Mouse (Mus musculus) hindbrain, embryonic 14.5 days (tissue): ENCODE results near the gene Hist2h2bb. TPM values are rescaled to one million over a fixed set of nuclear protein-coding genes. Genes with fewer than 3 reads are reported as not detected.

Experiments
- ATAC-seq: fragments of 200-750 bp; cut with Nextera tagmentation; 2 replicates; pipeline ENCODE4 v1.8.0; 2017; ENCODE audit warnings: moderate number of reproducible peaks, mild to moderate bottlenecking, moderate TSS enrichment, moderate library complexity; ENCODE audit not compliant: low FRiP score
- DNase-seq: peaks from one replicate; pipeline ENCODE4 v3.0.0-alpha.2; 2015; ENCODE audit warnings: low spot score
- H3K27ac ChIP-seq: fragments of 300-500 bp; sonication (generic); 2 replicates; pipeline ENCODE4 v1.5.1; 2014; ENCODE audit warnings: mild to moderate bottlenecking, moderate library complexity
- H3K27me3 ChIP-seq: fragments of 300-500 bp; sonication (generic); 2 replicates; pipeline ENCODE4 v1.6.1; 2014; ENCODE audit warnings: mild to moderate bottlenecking, low read length, mixed read lengths; ENCODE audit not compliant: control insufficient read depth, insufficient read depth
- H3K36me3 ChIP-seq: fragments of 300-500 bp; sonication (generic); replicated peaks from 2 replicates; pipeline ENCODE4 v1.6.1; 2014; ENCODE audit not compliant: control insufficient read depth, insufficient read depth
- H3K4me1 ChIP-seq: fragments of 300-500 bp; sonication (generic); replicated peaks from 2 replicates; pipeline ENCODE4 v1.6.1; 2014; ENCODE audit warnings: antibody characterized with exemption, low read length, mixed read lengths; ENCODE audit not compliant: control insufficient read depth, insufficient read depth
- H3K4me2 ChIP-seq: fragments of 300-500 bp; sonication (generic); replicated peaks from 2 replicates; pipeline ENCODE4 v1.6.1; 2014; ENCODE audit warnings: mild to moderate bottlenecking, moderate library complexity
- H3K4me3 ChIP-seq: fragments of 300-500 bp; sonication (generic); replicated peaks from 2 replicates; pipeline ENCODE4 v1.5.1; 2014; ENCODE audit warnings: mild to moderate bottlenecking, low read length
- H3K9ac ChIP-seq: fragments of 300-500 bp; sonication (generic); 2 replicates; pipeline ENCODE4 v1.6.1; 2014
- H3K9me3 ChIP-seq: fragments of 300-500 bp; sonication (generic); 2 replicates; pipeline ENCODE4 v1.6.1; 2016; ENCODE audit warnings: low read length; ENCODE audit not compliant: control insufficient read depth
- WGBS: fragments of 180-500 bp; shearing (Covaris S2); extraction: QIAGEN DNeasy Blood & Tissue Kit; methylation state at CpG from one replicate; pipeline ENCODE4 v1.1.7; 2014; 5-methylcytosine and 5-hydroxymethylcytosine counted together
- microRNA-seq: library from miRNA; unstranded; fragments of <30 nt; microRNA quantifications from one replicate; pipeline ENCODE4, GENCODE M21; 2016
- polyA plus RNA-seq: library from polyadenylated mRNA; unstranded; fragments of >200 nt; fragmentation: Nextera tagmentation; extraction: Ambion mirVana; gene quantifications from 2 replicates; pipeline ENCODE4 v1.2.1, GENCODE M21; 2014

Hist2h2bb gene
- polyA plus RNA-seq, 1 experiment from 2014 or later, result 4.1 TPM

DNA sequence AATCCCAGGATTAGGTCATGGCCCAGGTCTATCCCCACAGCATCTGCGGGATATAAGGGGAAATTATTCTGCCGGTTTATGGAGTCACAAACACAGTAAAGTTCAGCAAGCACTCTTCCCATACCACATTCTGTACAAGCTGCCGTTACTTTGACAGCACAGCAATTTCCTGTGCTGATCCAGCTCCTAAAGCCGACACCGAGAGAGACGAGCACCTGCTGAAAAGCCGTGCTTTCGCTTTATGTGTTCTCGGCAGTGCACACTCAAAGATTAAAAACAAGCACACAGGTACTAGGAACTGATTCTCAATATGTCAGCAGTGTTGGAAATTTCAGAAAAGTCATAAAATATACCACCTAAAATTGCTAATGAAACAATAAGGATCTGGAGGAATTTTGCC lies 37.0 kb downstream of the Hist2h2bb start:
- ATAC-seq (no peak), DNase-seq (no peak)
- Histone ChIP-seq H3K4me2 (no peak overlapping the region), H3K4me3 (no peak overlapping the region), H3K9ac (no peak overlapping the region), H3K9me3 (no peaks in the 10 kb centered on the region), H3K36me3 (no peaks in the 10 kb centered on the region), H3K27ac (no peak overlapping the region), H3K4me1 (no peaks in the 10 kb centered on the region), H3K27me3 (no peaks in the 10 kb centered on the region)
- 84% methylated on average over 9 of the region's 9 CpGs for WGBS

DNA sequence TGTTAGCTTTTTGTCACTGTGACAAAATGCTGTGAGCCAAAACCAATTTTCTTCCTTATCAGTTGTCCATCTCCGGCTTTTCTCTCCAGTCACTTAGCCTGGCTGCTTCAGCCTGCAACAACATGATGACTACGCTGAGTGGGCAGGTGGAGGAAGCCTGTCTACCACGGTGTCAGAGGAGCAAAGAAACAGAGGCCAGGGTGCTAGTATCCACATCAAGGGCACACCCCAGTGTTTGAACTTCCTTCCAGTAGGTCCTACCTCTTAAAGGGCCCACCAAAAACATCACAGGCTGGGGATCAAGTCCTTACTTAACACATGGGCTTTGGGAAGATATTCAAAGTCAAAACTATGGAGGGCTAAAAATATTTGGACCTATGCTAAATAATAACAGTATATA lies 39.9 kb downstream of the Hist2h2bb start:
- H3K4me1 ChIP-seq, result no peaks in the 10 kb centered on the region
- no peaks in the 10 kb centered on the region for H3K27me3 ChIP-seq
- no peak overlapping the region for H3K4me2 ChIP-seq
- ATAC-seq (no peak), DNase-seq (no peak)
- H3K4me3 ChIP-seq, result no peak overlapping the region
- WGBS, result 75% methylated on average over 3 of the region's 3 CpGs
- H3K36me3 ChIP-seq, result no peaks in the 10 kb centered on the region
- no peak overlapping the region for H3K9ac ChIP-seq
- no peak overlapping the region for H3K27ac ChIP-seq
- no peaks in the 10 kb centered on the region for H3K9me3 ChIP-seq

DNA sequence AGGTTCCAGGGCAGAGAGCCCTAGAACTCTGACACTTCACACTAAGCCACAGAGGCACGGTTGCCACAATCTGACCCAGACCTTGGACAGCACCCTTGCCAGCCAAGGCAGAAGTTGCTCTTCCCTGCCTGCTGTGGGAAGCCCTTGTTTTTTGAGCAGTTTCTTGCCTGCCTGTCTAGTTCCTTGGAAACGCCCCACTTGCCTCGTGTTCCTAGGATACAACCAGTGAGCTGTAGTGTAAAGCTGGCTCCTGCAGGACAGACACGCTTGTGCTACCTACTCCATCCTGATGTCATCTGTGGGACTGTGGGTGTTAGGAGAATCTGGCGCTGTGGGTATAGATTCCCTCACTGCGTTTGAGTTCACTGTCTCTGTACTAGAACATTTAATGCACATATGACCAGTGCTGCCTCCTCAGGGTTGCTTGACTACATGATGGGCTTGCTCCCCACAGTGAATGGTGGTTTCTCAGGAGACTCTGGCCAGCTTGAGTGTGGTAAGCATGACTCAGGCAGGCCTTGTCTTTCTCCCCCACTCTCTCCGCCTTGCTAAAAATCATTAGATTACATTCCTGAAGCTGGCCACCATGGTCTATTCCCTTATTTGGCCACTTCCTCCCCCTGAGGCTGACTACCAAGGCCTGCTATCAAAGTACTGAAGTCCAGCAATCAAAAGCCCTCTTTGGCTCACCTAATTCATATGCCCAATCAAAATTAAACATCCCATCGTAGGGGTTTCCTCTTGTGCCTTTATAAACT lies 43.0 kb downstream of the Hist2h2bb start:
- DNase-seq (no peak), ATAC-seq (no peak)
- no peaks in the 10 kb centered on the region for H3K9me3 ChIP-seq
- no peak overlapping the region for H3K4me2 ChIP-seq
- 59% methylated on average over 8 of the region's 8 CpGs for WGBS
- H3K36me3 ChIP-seq, result no peaks in the 10 kb centered on the region
- H3K4me1 ChIP-seq, result no peaks in the 10 kb centered on the region
- H3K27me3 ChIP-seq, result no peaks in the 10 kb centered on the region
- no peak overlapping the region for H3K27ac ChIP-seq
- H3K4me3 ChIP-seq, result no peak overlapping the region
- no peak overlapping the region for H3K9ac ChIP-seq

Small RNA genes within 50 kb of the gene (microRNA-seq; reads per million reads assigned to microRNA genes)
- gene Gm44492 (not detected), gene Gm47311 (not detected), gene Gm47313 (not detected)

Other genes with a start within 250 kb of the Hist2h2bb start
- 44.8 and 46.8 TPM in 2 replicates for gene Vps45, start 211.3 kb upstream of the Hist2h2bb start, polyA plus RNA-seq
- gene Otud7b, start 165.2 kb upstream of the Hist2h2bb start, polyA plus RNA-seq, result 7.1 and 7.9 TPM in 2 replicates
- gene Mtmr11, start 107.7 kb upstream of the Hist2h2bb start, polyA plus RNA-seq, result 10.1 and 11.6 TPM in 2 replicates
- 135 and 151 TPM in 2 replicates for gene Sf3b4, start 97.4 kb upstream of the Hist2h2bb start, polyA plus RNA-seq
- 95.7 and 111 TPM in 2 replicates for gene Sv2a, start 88.6 kb upstream of the Hist2h2bb start, polyA plus RNA-seq
- 57.0 and 72.4 TPM in 2 replicates for gene Bola1, start 50.0 kb upstream of the Hist2h2bb start, polyA plus RNA-seq
- 0.55 TPM in 1 of 2 replicates, not detected in the other for gene Hist2h2ab, start 49.9 kb upstream of the Hist2h2bb start, polyA plus RNA-seq
- gene Hist2h2ac, start 48.9 kb upstream of the Hist2h2bb start, polyA plus RNA-seq, result 1.9 and 2.3 TPM in 2 replicates
- 4.7 and 5.0 TPM in 2 replicates for gene Hist2h2be, start 48.6 kb upstream of the Hist2h2bb start, polyA plus RNA-seq
- 1.2 and 1.7 TPM in 2 replicates for gene Hist2h3c2, start 30.6 kb upstream of the Hist2h2bb start, polyA plus RNA-seq
- 32.2 and 46.8 TPM in 2 replicates for gene Hist2h2aa2, start 29.5 kb upstream of the Hist2h2bb start, polyA plus RNA-seq
- gene Hist2h2aa1, start 24.3 kb upstream of the Hist2h2bb start, polyA plus RNA-seq, result 12.0 and 16.6 TPM in 2 replicates
- gene Hist2h3c1, start 23.1 kb upstream of the Hist2h2bb start, polyA plus RNA-seq, result 0.18 and 1.6 TPM in 2 replicates
- gene Hist2h4, start 6.4 kb upstream of the Hist2h2bb start, polyA plus RNA-seq, result 2.9 and 6.0 TPM in 2 replicates
- gene Hist2h3b, start 1.1 kb upstream of the Hist2h2bb start, polyA plus RNA-seq, result 11.2 and 12.3 TPM in 2 replicates
- 1.8 and 3.1 TPM in 2 replicates for gene Fcgr1, start 24.2 kb downstream of the Hist2h2bb start, polyA plus RNA-seq
- not detected in 2 replicates for gene BC107364, start 182.6 kb downstream of the Hist2h2bb start, polyA plus RNA-seq